Mouse (Mus musculus): ENCODE measurements around the gene Gm43951. TPM values are rescaled to one million over a fixed set of nuclear protein-coding genes. Genes with fewer than 3 reads are reported as not detected.

The Gm43951 gene
- polyA plus RNA-seq, 1 experiment = 0.32 TPM

GRCm38 (mm10) chr11:72226901-72227300, 20.3 kb upstream of the Gm43951 start:
- WGBS = 74% methylated on average over 6 of the region's 6 CpGs
- H3K4me3 ChIP-seq (replicated peaks; ENCODE audit: extremely low read depth, low read depth, low read length) = no peak overlapping the region
- TF ChIP-seq POLR2A (IDR thresholded peaks at IDR 0.05; ENCODE audit: borderline replicate concordance, extremely low read depth, low read depth, low read length) (no peak), CTCF (IDR thresholded peaks at IDR 0.05; ENCODE audit: insufficient read depth, low read length) (no peak)
- no peaks in the 10 kb centered on the region for H3K4me1 ChIP-seq (ENCODE audit: control insufficient read depth, insufficient read depth, low read length)
- DNase-seq = no peak

- WGBS = 81% methylated on average over 10 of the region's 10 CpGs
- no peak overlapping the region for H3K4me3 ChIP-seq (replicated peaks; ENCODE audit: extremely low read depth, low read depth, low read length)
- H3K4me1 ChIP-seq (ENCODE audit: control insufficient read depth, insufficient read depth, low read length) = no peaks in the 10 kb centered on the region
- no peak for DNase-seq
- TF ChIP-seq CTCF (IDR thresholded peaks at IDR 0.05; ENCODE audit: insufficient read depth, low read length) (no peak), POLR2A (IDR thresholded peaks at IDR 0.05; ENCODE audit: borderline replicate concordance, extremely low read depth, low read depth, low read length) (no peak)
Observed at GRCm38 (mm10) chr11:72226020-72226791, 19.6 kb upstream of the Gm43951 start.

- 7% methylated on average over 5 of the region's 5 CpGs for WGBS
- no peak overlapping the region for H3K4me3 ChIP-seq (replicated peaks; ENCODE audit: extremely low read depth, low read depth, low read length)
- peak; percentile 75 for DNase-seq
- H3K4me1 ChIP-seq (ENCODE audit: control insufficient read depth, insufficient read depth, low read length) = no peaks in the 10 kb centered on the region
- TF ChIP-seq CTCF (IDR thresholded peaks at IDR 0.05; ENCODE audit: insufficient read depth, low read length) = peak; percentile 99
- no peak for TF ChIP-seq POLR2A (IDR thresholded peaks at IDR 0.05; ENCODE audit: borderline replicate concordance, extremely low read depth, low read depth, low read length)
Observed at GRCm38 (mm10) chr11:72224865-72225264, 18.2 kb upstream of the Gm43951 start.

- no peak for DNase-seq
- Histone ChIP-seq H3K4me1 (ENCODE audit: control insufficient read depth, insufficient read depth, low read length) (no peaks in the 10 kb centered on the region), H3K4me3 (replicated peaks; ENCODE audit: extremely low read depth, low read depth, low read length) (no peak overlapping the region)
- WGBS = 74% methylated on average over 4 of the region's 4 CpGs
- TF ChIP-seq POLR2A (IDR thresholded peaks at IDR 0.05; ENCODE audit: borderline replicate concordance, extremely low read depth, low read depth, low read length) = no peak
- no peak for TF ChIP-seq CTCF (IDR thresholded peaks at IDR 0.05; ENCODE audit: insufficient read depth, low read length)
Observed at GRCm38 (mm10) chr11:72223414-72223813, 16.8 kb upstream of the Gm43951 start.

- TF ChIP-seq POLR2A (IDR thresholded peaks at IDR 0.05; ENCODE audit: borderline replicate concordance, extremely low read depth, low read depth, low read length) (no peak), CTCF (IDR thresholded peaks at IDR 0.05; ENCODE audit: insufficient read depth, low read length) (peak; percentile 95)
- Histone ChIP-seq H3K4me3 (replicated peaks; ENCODE audit: extremely low read depth, low read depth, low read length) (no peak overlapping the region), H3K4me1 (ENCODE audit: control insufficient read depth, insufficient read depth, low read length) (no peaks in the 10 kb centered on the region)
- 16% methylated on average over 6 of the region's 6 CpGs for WGBS
- peak; percentile 49 for DNase-seq
Observed at GRCm38 (mm10) chr11:72221278-72221677, 14.6 kb upstream of the Gm43951 start.

- TF ChIP-seq CTCF (IDR thresholded peaks at IDR 0.05; ENCODE audit: insufficient read depth, low read length) (no peak), POLR2A (IDR thresholded peaks at IDR 0.05; ENCODE audit: borderline replicate concordance, extremely low read depth, low read depth, low read length) (no peak)
- no peaks in the 10 kb centered on the region for H3K4me1 ChIP-seq (ENCODE audit: control insufficient read depth, insufficient read depth, low read length)
- 57% methylated on average over 5 of the region's 5 CpGs for WGBS
- DNase-seq = no peak
- no peak overlapping the region for H3K4me3 ChIP-seq (replicated peaks; ENCODE audit: extremely low read depth, low read depth, low read length)
Observed at GRCm38 (mm10) chr11:72217116-72217515, 10.5 kb upstream of the Gm43951 start.

- peak; percentile 80 for DNase-seq
- Histone ChIP-seq H3K4me3 (replicated peaks; ENCODE audit: extremely low read depth, low read depth, low read length) (peak within 1 kb of the TSS; percentile 77), H3K4me1 (ENCODE audit: control insufficient read depth, insufficient read depth, low read length) (no peaks in the 10 kb centered on the region)
- TF ChIP-seq POLR2A (IDR thresholded peaks at IDR 0.05; ENCODE audit: borderline replicate concordance, extremely low read depth, low read depth, low read length) (peak; percentile 46; the same call in 1 of the 2 replicates), CTCF (IDR thresholded peaks at IDR 0.05; ENCODE audit: insufficient read depth, low read length) (no peak)
- WGBS = under 1% methylated on average over 29 of the region's 29 CpGs
Observed at GRCm38 (mm10) chr11:72215410-72215797, 8.8 kb upstream of the Gm43951 start, which contains the start of gene Med31. Med31 (minus strand) TSS chr11:72215592.

- peak; percentile 89 for DNase-seq
- peak overlapping the region; percentile 77 for H3K4me3 ChIP-seq (replicated peaks; ENCODE audit: extremely low read depth, low read depth, low read length)
- H3K4me1 ChIP-seq (ENCODE audit: control insufficient read depth, insufficient read depth, low read length) = no peaks in the 10 kb centered on the region
- WGBS = under 1% methylated on average over 51 of the region's 51 CpGs
- peak; percentile 71; the same call in 1 of the 2 replicates for TF ChIP-seq POLR2A (IDR thresholded peaks at IDR 0.05; ENCODE audit: borderline replicate concordance, extremely low read depth, low read depth, low read length)
- TF ChIP-seq CTCF (IDR thresholded peaks at IDR 0.05; ENCODE audit: insufficient read depth, low read length) = no peak
Observed at GRCm38 (mm10) chr11:72214591-72215409, 8.2 kb upstream of the Gm43951 start.

- DNase-seq = no peak
Observed at GRCm38 (mm10) chr11:72207834-72208377, 1.3 kb upstream of the Gm43951 start.

More at GRCm38 (mm10) chr11:72207834-72208377, 1.3 kb upstream of the Gm43951 start:
- 6% methylated on average over 17 of the region's 17 CpGs for WGBS
- TF ChIP-seq CTCF (IDR thresholded peaks at IDR 0.05; ENCODE audit: insufficient read depth, low read length) = no peak
- TF ChIP-seq POLR2A (IDR thresholded peaks at IDR 0.05; ENCODE audit: borderline replicate concordance, extremely low read depth, low read depth, low read length) = no peak
- H3K4me1 ChIP-seq (ENCODE audit: control insufficient read depth, insufficient read depth, low read length) = no peaks in the 10 kb centered on the region; the same call in 1 of the 2 replicates
- H3K4me3 ChIP-seq (replicated peaks; ENCODE audit: extremely low read depth, low read depth, low read length) = peak overlapping the region; percentile 98
